Mouse (Mus musculus) frontal cortex, postnatal 10 days (tissue): ENCODE measurements around the gene Syvn1.
"Not testable (repeated sequence)": the region's sequence is repeated elsewhere in the genome, so short reads cannot be mapped to it uniquely, and the experiment has no call there.

Experiments used
- DNase-seq, 2 experiments: peaks; one replicate each; pipeline ENCODE4 v3.0.0; 2022; ENCODE audit warnings: low spot score in 2 of 2, mixed read lengths in 1 of 2

The Syvn1 gene

DNA sequence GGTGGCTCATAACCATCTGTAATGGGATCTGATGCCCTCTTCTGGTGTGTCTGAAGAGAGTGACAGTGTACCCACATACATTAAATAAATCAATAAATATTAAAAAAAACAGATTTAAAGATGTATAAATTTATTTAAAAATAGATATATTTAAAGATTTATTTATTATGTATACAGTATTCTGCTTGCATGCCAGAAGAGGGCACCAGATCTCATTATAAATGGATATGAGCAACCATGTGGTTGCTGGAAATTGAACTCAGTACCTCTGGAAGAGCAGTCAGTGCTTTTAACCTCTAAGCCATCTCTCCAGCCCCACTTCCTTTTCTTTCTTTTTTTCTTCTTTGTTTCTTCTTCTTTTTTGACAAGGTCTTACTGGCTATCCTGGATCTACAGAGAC lies 6.4 kb upstream of the Syvn1 start:
- no peak for DNase-seq

DNA sequence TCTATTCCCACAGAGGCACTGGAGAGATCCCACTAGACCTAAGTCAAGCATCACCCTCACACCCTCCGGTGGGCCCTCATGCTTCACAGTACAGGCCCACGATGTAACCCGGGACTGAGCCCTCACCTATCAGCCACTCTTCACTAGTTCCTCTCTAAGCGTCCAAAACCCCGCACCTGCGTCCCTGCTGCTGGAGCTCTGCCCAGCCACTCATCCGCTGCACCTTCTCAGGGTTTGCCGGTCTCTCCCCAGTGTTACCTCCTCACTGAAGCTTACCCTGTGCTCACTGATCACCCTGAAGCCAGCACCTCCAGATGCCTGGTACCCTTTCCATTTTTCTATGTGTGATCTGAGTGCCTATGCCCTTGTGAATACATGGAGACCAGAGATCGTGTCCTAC lies 4.1 kb upstream of the Syvn1 start:
- DNase-seq: no peak

DNA sequence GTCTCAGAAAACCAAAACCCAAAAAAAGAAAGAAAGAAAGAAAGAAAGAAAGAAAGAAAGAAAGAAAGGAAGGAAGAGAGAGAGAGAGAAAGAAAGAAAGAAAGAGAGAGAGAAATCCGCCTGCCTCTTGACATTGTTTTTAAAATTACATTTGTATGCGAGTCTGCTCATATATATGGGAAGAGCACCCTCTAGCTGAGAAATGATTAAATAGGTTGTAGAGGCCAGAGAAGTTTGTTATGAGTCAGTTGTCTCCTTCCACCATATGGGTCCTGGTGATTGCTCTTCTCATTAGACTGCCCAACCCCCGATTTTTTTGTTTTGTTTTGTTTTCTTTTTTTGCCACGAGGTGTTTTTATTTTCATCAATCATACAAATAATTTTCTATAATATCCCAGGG lies 2.3 kb upstream of the Syvn1 start:
- DNase-seq: not testable (repeated sequence)

DNA sequence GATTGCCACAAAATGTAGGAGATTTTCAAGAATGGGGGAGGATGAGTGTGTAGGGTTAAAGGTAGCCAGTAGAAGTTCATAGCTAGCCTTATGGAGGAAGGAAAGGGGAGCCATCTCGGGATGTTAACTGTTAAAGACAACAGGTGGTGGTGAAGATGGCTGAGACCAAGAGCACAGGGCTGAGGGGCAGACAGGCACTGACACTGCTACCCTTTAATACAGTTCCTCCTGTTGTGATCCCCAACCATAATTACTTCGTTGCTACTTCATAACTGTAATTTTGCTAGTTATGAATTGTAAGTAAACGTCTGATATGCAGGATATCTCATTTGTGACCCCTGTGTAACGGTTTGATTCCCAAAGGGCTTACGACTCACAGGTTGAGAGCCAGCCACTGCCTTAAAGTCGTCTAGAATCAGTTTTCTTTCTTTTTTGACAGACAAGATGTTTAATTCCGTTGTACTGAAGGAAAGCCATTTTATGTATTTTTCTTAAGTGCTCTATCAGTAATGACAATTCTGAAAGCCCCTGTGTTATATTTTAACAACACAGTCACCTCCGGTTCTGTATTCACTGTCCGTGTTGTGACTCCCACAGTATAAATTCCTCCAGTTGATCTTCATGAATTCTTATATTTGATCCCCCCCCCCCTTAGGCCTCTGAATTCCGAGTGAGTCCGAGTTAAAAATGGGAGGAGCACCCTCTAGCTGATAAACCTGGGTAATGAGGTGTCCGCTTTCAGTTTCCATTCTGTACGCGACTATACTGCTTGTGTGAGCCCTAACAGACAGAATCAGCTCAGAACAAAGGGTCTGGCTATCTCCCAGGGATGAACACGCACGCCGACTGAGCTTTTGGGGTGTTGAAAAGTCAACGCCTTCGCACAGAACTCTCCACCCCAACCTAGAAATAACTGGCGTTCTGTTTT lies 746 bp upstream of the Syvn1 start:
- no peak for DNase-seq

DNA sequence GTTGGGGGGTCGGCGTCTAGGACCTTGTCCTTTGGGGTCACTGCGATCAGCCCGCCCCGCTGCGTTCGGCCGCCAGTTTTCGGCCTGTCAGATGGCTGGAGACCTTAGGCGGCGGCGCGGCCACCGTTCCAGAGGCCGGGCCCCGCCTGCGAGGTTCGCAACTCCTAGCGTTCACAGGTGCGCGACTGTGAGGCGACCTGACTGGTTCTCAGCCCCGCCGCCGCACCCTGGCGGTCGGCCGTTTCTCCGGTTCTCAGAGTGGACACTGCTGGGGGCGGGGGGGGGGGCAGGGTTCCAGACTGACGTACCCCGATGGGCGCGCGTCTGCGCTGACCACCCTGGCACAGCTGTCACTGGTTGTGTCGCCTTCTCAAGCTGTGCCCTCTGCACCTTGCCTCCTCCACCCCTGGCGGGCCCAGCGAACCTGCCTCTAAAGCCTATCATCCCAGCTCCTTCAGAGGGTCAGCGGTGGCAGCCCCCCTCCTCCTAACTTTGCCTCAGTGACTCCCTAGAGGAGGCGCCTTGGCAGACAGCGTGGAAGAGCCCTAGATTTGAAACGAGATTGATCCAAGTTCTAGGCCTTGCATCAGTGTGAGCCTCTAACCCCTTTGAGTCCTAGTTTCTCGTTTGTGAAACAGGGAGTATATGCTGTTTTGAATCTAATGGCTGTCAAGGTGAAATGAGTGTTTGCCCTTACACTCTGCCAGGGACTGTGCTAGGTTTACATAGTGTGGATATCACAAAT lies 950 bp downstream of the Syvn1 start:
- peak; percentile 36 for DNase-seq

DNA sequence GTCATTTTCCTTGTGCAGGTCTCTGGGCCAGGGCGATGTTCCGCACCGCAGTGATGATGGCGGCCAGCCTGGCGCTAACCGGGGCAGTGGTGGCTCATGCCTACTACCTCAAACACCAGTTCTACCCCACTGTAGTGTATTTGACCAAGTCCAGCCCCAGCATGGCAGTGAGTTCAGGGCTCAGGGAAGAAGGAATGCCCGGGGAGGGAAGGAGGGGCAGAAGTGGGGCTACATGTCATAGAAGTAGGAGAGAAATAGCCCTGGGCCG lies 1.5 kb downstream of the Syvn1 start:
- DNase-seq: peak in 1 of 2 experiments; percentile 20

DNA sequence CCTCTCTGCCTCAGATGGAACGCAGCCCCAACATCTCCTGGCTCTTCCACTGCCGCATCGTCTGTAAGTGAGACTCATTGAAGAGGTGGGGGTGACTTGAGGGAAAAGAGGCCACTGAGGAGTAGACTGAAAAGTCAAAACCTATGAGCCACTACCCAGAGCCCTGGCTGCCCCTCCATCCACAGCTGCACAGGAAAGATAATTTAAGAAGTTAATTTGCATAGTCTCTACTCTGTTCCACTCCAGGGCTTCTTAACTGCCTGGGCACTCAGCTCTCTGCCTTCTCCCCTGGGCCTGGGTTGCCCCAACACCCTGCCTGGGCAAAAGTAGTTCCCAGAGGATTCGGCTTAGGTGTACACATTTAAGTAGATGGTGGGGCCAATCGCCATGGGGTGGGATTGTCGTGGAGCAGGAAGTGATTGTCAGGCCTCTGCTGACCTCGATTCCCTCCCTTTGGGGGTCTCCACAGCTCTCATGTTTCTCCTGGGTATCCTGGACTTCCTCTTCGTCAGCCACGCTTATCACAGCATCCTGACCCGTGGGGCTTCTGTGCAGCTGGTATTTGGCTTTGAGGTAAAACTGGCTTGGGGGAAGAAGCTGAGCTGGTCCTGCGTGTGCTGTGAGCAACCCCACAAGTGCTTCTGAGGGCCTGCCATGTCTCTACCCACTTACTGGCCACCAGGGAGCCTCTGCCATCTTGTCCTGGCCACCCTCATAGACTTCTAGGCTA lies 2.5 kb downstream of the Syvn1 start:
- no peak for DNase-seq

DNA sequence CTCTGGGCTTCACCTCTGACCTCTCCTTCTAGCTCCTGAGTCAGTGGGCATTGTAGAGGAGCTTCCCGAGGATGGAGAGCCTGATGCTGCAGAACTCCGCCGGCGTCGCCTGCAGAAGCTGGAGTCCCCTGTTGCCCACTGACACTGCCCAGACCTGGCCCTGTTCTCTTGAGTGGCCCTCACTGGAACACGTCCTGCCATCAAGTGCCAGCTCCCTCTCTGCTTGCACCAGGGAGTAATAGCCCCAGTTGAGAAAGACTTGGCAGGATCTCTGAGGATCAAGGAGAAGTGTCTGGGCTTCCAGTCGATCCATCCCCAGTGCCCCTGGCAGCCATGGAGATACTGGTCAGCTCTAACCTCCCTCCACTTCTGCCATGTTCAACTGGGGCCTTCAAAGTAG lies 6.1 kb downstream of the Syvn1 start:
- no peak for DNase-seq

DNA sequence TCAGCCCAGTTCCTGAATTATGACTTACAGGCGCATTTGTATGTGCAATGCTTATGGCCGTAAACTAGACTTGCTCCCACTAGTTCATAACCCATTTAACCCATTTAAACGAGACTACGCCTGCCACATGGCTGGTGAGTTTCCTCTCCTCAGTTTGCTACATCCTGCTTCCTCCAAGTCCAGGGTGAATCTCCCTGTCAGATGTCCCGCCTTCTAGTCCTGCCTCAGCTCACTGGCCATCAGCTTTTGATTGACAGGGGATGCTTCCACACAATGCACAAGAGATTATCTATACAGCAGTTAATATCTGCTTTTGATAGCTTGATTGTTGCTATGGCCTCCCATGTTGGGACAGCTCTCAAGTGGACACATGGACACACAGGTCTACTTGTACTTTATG lies 7.9 kb downstream of the Syvn1 start:
- DNase-seq: no peak

DNA sequence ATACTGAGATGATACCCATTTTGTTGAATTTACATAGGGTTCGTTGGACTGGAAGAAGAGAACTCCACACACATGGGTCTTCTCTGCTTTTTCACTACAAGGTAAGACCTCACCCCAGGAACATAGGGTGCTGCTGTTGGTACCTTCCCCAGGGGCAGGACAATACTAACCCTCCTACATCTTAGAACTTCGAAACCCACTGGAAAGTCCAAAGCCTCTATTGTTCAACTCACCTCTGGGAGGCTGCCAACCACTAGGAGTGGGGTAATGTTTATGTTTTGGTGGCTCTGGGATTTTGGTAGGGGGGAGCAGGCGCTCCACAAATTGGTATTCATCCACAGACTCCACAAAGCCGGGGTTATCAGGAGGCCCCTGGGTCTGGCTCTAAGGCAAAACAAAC lies 10.3 kb downstream of the Syvn1 start:
- no peak for DNase-seq

DNA sequence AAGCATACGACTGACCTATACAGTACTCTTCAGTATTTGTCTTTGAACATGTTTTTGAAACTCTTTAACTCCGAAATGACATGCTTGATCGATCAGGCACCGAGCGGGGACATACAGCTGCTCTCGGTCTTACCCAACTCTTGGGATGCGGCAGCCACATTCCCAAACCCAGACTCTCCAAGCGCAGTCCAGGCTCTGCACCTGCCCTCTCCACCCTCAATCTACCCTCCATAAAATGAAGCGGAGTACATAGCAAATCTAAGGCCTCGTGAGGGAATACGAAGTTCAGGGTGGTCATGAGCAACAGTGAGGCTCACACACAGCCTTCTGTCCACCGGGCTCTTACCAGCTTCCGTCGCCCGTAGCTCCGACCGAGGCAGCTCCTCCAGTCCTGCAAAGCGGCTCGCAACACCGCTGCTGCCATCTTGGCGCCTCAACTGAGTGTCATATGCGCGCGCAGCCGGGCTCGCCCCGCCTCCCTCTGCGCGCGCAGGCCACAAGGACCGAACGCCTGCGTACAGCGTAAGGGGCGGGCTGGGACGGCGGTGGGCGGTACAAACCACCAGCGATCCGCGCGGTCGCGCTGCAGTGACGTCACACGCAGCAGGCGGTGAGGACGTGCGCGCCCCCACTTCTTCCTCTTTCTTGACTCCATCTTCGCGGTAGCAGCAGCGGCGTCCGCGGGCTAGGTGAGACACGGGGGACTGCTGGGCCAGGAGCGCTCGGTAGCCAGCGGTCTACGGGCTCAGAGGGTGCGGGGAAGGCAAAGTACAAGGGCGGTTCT lies 11.1 kb downstream of the Syvn1 start, which contains the start of the genes Mrpl49 and Fau:
Gene Mrpl49, minus strand, starts transcription at position 473 of the 784 bp plus-strand sequence.
Gene Fau, plus strand, starts transcription at position 532 of the 784 bp plus-strand sequence.
- DNase-seq: peak; percentile 98 to 99

DNA sequence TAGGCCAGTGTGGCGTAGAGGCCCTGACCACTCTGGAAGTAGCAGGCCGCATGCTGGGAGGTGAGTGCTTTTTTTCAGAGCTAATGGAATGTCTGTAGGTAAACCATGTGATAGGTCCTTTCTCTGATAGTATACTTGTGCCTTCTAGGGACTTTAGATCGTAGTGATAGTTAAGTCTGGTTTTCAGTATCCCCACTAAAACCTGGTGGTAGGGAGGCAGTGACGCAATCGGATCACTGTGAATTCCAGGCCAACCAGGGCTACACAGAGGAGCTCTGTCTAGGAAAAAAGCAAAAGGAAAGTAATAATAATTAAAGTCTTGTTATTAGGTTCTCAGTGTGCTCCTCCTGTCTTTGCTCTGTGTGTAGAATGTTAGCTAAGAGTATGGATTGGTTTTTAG lies 12.1 kb downstream of the Syvn1 start:
- no peak for DNase-seq

DNA sequence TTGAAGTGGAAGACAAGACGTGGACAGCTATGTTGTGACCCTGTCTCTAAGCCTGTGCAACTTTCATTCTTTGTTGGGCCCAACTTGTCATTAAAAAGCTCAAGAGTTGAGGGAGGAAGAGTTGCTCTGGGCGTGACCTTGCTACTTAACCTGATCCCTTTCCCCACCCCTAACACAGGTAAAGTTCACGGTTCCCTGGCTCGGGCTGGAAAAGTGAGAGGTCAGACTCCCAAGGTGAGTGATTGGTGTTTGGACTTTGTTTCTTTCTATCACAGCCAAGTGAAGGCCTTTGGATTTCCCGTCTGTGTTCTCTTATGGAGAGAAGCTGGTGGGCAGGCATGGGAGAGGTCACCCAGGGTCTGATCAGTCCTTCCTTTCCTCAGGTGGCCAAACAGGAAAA lies 12.6 kb downstream of the Syvn1 start:
- DNase-seq: no peak

DNA sequence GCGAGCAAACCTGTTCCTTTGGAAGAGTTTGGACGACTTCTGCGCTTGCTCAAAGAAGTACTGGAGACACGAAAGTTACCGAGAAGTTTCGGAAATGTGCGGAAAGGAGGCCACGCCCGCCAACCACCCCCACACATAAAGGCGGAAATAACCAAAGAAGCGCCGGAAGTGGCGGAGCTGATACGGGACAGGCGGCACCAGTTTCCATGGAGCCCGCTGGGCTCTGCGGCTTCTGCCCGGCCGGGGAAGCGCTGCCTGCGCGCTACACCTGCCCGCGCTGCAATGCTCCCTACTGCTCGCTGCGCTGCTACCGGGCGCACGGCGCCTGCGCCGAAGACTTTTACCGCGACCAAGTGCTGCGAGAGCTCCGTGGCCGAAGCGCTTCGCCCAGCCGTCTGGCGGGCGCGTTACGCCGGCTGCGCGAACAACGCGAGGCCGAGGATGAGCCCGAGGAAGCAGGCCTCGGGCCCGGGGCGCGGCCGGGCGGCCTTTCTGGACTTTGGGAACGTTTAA lies 14.7 kb downstream of the Syvn1 start, which contains the start of gene Znhit2:
Gene Znhit2, plus strand, starts transcription at position 172 of the 513 bp plus-strand sequence.
- DNase-seq: peak; percentile 91 to 93

DNA sequence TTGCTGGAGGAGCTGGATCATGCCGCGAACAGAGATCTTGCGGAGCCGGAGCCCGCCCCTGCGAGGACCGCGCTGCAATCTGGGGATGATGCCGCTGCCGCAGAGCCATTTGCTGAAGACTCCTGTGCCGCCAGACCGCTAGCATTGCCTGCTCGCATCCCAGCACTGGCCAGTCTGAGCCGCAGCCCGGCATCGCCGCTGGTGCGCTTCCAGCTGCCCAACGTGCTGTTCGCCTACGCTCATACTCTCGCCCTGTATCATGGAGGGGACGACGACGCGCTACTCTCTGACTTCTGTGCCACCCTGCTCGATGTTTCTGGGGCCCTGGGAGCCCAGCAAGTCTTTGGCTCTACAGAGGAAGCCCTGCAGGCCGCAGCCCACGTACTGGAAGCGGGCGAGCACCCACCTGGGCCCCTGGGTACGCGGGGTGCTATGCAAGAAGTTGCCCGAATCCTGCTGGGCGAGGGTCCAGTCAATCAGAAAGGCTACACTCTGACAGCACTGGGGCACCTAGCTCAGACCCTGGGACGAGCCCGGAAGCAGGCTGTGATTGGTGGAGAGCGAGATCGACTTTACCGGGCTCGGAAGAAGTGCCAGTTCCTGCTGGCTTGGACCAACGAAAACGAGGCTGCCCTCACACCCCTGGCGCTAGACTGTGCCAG lies 15.4 kb downstream of the Syvn1 start:
- peak in 1 of 2 experiments; percentile 53 for DNase-seq

DNA sequence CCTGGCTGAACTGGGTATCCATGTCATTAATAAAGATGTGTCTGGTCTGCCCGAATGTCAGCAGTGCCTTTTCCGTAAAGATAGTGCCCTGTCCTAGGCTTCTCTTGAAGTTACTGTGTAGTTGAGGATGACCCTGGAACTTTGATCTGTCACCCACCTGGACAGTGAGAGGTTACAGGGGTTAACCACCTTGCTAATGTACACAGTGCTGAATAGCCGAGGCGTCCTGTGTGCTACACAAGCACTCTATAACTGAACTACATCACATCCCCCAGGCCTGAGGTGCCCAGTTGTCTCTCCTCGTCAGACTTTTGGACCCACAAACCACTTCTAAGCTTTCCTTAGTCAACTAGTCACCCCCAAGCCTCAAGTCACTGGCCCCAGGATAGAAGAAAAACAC lies 16.0 kb downstream of the Syvn1 start:
- no peak for DNase-seq

DNA sequence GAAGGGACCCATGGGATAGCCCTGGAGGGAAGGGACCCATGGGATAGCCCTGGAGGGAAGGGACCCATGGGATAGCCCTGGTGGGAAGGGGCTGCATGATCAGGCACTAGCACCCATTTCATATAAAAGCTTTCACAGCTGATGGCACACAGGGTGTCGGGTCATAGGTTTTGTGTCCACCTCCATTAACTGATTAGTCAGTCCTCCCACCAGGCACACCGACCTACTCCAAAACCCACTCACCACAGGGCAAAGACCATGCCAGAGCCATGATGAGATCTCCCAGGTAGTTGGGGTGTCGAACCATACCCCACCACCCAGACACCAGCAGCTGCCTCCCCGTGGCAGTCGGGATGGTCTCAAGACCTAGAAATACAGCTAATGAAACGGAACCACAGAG lies 16.7 kb downstream of the Syvn1 start:
- no peak for DNase-seq

DNA sequence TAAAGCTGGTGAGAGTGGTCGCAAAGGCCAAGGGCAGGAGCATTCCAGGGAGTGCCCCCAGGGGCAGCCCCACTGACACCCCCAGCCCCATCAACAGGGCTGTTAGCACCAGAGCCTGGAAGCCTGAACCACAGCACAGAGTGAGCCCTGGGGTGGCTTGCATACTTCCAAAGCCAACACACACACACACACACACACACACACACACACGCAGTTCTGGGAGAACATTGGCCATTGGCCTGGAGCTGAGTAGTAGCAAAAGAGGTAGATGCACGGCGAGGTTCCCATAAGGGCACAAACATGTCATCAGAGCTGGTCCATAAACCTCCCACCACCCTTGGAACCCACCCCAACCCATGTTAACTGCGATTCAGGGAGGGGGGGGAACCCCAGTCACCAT lies 20.2 kb downstream of the Syvn1 start:
- no peak for DNase-seq

DNA sequence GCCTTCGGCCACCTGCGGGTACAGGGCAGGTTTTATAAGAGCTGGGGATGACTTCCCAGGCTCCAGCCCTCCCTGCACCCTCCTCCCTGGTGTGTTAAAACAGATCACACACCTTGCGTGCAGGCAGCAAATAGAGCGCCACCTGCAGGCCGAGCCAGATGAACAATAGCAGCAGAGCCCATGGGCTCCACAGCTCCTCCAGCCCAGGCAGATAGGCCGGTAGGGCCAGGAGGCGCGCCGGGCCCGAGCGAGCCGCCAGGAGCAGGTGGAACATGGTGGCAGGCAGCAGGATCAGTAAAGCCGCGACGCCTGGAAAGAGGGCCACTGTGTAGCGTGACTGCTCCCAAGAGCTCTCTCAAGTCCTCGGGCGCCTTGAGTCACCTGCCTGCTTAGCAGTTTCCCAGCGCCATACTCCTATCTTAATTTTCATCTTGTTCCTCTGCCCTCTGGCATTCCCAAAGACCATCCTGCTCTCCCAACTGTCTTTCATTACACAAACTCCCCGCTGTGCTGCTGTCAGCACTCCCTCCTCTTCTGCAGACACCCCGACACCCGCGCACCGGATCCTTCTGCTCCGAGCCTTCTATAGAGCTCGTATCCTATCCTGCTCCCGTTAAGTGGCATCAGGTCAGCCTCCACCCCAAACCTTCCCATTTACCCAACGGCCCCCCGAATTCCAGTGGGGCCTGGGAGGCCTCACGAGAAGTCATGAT lies 20.8 kb downstream of the Syvn1 start:
- DNase-seq: peak; percentile 73 to 83
